Mouse (Mus musculus) layer of hippocampus, postnatal 25 days (tissue): ENCODE results near the gene Mras. TPM values are rescaled to one million over a fixed set of nuclear protein-coding genes. Genes with fewer than 3 reads are reported as not detected.

Source experiments
- DNase-seq, 2 experiments: peaks; one replicate each; pipeline ENCODE4 v3.0.0; 2022; ENCODE audit warnings: mixed read lengths in 2 of 2, low spot score in 1 of 2; ENCODE audit errors: extremely low spot score in 1 of 2
- total RNA-seq, 2 experiments: library from RNA; stranded (reverse); gene quantifications; 2 replicates each; pipeline ENCODE4 v1.2.3; 2021

The Mras gene
- total RNA-seq, 2 experiments from 2014 or later = 134 to 138 TPM

DNA sequence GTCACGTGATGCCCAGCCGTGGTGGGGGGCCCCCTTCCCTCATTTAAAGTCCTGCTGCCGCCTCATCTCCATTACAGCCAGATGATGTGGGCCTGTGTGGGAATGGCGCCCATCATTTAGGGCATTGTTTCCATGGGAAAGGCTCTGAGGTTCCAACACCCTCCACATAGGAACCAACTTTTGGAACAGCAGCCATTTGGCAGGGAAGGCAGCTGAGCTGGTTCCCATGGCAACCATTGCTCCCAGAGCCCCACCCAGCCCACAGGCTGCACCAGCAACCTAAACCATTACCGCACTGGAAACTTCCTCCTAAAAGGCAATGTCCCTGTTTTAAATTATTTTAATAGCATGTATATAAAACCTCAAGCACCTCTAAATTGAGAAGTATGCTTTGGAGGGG, 18.8 kb downstream of the Mras start:
- peak in 1 of 2 experiments; percentile 57 for DNase-seq

DNA sequence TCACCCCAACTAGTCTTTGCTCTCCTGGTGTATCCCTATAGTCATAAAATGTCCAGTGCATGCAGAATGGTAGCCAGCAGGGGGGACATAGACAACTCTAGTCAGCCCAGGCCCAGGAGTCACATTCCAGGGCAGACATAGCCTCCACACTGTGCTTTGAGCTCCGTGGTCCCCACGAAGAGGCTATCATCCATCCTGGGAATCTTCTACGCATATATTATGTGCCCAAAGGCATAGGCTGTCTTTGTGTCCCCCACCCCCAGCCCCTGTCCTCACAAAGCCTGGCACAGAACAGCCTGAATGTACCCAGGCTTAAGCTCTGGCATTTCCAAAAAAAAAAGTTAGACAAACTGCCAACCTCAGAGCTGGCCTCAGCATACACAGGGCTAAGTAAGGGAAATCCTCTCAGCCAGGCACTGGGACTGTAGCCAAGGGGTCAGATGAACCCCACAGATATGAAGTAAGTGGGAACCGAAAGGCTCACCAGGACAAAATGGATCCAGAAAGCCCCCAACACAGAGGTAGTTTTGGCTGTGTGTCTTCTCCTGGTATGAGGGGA, 19.8 kb downstream of the Mras start:
- DNase-seq = no peak

GRCm38 (mm10) chr9:99416809-99417208, 20.4 kb downstream of the Mras start:
- no peak for DNase-seq

DNA sequence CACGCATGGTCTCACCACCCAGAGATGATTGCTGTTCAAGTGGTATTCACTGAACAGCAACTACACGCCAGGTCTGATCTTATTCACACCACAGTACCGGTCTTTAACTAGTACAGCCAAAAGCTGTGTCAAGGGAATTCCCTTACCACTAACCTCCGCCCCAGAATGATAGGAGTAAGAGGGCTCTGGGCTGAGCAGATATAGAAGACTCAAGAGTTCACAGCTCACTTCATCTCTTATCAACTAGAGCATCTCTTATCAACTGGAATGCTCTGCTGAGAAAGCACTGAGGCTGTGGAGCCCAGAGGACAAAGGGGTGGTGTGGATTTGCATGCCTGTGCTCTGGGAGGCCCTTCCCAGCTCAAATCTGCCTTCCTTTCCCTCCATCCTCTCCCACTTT, 25.4 kb downstream of the Mras start:
- DNase-seq = no peak

- no peak for DNase-seq
Measured at GRCm38 (mm10) chr9:99411093-99411492, 26.1 kb downstream of the Mras start.

DNA sequence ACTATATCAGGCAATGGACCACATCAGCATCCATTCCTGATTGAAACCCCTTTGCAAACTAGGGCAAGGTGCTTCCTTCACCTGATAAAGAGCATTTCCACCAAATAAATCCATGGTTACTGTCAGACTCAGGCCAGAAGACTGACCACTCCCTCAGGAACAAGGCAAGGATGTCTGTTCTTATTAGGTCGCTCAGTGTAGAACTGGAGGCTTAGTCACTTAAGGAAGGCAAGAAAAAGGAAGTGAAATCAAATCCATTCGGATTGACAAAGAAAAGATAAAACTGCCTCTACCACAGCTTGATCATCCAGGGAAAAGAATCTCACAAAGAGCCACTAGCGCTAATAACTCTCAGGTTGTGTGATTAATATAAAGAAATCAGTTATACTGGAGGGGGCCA, 27.9 kb downstream of the Mras start:
- DNase-seq = no peak

- DNase-seq = no peak
Measured at GRCm38 (mm10) chr9:99401288-99401974, 35.8 kb downstream of the Mras start.

- no peak for DNase-seq
Measured at GRCm38 (mm10) chr9:99400781-99401180, 36.4 kb downstream of the Mras start.

DNA sequence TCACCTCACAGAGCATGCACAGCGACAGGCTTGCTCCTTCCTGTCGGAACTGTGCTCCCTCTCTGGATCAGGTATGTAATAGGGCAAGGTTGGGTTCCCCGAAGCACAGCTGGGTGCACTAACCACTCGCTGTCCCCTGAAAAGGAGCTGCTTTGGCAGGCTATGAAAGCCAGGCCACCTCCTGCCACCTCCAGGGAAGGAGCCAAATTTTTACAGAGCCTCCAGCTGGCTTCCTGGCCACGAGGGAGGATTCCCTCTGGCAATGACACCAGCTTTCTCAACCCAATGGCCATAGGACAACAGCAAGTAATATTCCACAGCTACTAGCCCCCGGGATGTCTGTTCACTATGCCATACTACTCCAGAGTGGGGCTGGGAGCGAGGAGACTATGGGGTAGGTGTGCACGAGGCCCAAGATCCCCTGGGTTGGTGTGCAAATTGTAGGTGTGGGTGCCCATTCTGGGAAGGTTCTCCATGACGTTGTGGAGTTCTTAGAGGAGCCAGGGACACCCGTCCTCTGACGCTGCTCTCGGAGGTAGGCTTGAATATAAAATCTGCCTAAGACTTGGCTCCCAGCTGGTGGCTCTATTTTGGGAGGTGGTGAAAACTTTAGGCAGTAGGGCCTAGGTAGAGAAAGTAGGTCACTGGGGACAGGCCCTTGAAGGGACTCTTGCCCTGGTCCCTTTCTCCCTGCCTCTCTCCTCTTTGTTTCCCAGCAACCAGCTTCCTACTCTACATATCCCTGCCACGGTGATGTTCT, 39.9 kb downstream of the Mras start:
- DNase-seq = no peak

GRCm38 (mm10) chr9:99394366-99394765, 42.8 kb downstream of the Mras start:
- DNase-seq = no peak

GRCm38 (mm10) chr9:99393146-99393545, 44.0 kb downstream of the Mras start:
- DNase-seq = no peak

DNA sequence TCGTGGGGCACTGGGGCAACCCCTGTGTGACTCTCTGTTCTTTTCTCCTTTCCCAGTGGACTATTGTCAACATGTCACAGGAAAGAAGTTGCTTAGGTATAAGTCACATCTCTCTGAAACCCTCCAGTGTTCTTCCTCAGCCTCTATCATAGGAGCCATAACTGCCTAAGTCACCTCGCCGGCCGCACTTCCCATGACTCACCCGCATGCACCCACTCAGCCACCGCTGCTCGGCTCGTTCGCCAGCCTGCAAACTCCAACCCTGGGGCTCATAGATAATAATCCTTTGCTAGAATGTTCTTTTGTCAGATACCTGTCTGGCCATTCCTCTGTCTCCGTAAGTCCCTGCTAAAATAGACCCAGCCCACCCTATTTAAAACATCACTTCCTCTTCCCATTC, 45.6 kb downstream of the Mras start:
- no peak for DNase-seq

GRCm38 (mm10) chr9:99390716-99391115, 46.5 kb downstream of the Mras start:
- no peak for DNase-seq

DNA sequence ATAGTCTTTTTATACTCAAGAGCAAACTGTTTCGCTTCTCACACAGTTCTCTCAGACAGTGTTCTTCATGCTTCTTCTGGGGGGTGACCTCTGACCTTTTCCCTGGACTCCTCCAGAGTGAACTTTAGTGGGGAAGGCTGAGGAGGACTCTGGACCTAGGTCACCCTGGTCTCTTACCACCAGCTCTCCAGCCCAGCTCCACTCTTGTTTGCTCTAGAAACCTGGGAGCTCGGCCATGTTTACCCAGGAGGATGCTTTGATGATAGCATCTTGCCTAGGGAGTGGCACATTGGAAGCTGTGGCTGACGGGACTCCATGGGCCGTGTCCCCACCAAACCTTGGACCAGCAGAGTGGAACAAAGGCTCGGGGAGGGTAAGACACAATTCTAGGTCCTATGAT, 47.0 kb downstream of the Mras start:
- no peak for DNase-seq

- no peak for DNase-seq
Measured at GRCm38 (mm10) chr9:99389506-99389905, 47.7 kb downstream of the Mras start.

DNA sequence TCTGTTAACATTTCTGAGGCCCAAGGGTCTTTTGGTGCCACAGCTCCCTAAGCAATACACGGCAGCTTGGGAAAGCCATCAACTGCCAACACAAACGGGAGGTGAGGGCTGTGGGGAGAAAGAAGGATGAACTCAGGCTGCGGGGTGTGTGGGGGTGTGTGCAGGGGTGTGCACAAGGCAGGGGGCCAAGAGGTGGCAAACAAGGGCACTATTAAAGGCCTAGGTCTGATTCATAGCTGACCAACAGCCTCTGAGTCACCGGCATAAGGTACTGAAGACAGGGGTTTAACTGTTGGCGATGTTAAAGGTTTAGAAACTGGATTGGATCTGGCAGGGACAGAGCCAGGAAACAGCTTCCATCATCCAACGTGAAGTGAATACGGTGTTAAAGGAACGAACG, 48.3 kb downstream of the Mras start:
- DNase-seq = no peak

- DNase-seq = no peak
Measured at GRCm38 (mm10) chr9:99388078-99388477, 49.1 kb downstream of the Mras start.

DNA sequence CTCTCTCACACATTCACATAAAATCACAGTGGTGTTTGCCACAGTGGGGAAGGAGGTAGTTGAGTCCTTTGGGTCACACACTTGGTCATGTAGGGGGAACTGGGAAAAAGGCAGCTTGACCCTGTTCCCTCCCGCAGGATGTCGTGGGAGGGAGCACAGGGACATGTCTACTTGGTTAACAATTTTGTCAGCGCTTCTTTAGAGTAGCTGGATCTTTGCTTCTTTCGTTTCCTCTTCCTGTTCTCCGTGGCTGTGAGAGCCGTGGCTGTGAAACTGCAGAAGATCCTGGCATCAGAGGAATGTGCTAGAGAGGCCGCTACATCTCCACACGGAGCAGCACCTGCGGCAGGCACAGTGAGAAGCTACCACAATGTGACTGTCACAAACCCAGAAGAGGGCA, 54.6 kb downstream of the Mras start:
- no peak for DNase-seq

DNA sequence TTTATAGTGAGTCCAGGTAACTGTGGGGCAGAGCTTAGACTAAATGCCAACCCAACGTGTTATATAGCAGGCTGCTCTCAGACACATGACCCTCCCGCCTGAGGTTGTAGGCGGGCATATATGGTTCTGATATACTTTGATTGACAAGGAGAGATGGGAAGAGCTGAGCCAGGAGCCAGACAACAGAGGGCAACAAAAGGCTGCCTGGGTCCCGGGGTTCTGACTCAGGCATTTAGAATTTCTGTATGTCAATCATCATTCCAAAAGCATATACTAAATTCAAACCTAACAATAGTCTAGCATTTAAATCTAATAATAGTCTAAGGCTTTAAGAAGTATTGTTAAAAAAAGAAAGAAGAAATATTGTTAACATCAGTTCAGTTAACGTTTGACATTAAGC, 58.0 kb downstream of the Mras start:
- DNase-seq = no peak

GRCm38 (mm10) chr9:99376591-99377418, 60.4 kb downstream of the Mras start:
- DNase-seq = peak in 1 of 2 experiments; percentile 77

- DNase-seq = no peak
Measured at GRCm38 (mm10) chr9:99368431-99368830, 68.8 kb downstream of the Mras start.
